ENCODE assay signal across 12 mouse cellular contexts in the genomic region with DNA sequence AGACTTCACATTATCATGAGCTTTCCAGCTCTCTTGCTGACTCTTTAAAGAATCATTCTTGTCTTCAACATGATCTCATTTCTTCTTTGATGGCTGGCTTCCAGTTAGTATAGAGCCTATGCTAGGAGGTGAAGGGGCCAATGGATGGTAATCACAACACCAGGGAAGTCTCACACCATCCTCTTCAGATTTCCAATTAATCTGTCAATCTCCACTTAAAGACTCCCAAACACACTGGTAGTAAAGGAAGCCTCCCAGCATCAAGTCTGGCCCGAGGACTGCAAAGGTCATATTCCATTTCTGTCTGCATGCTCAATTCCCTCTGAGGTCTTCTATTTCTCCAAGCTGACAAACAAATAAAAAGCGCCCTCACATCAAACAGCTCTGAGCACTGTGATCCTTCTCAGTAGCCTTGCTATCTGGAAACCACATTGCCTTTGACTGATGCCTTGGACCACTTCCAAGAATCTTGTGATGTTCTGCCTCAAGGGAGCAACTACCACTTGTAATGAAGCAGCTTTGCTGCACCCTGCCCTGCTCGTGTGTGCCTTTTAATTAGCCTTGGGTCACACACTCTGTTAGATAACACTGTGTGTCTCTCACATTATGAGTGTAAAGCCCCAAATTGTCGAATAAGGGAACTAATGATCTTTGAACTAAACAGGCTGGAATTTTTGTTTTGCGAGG.
A peak's percentile ranks its signal among the peaks of the same experiment; 100 is the strongest.
DNase-seq lines count a peak whose midpoint lies in the region; ATAC-seq lines count a peak whose summit lies in the region.
"Had no signal": no experiment of that assay in that cellular context is flagged by ENCODE, and none has a peak within 500 bp of the region (broad histone marks: within the 10 kb centered on the region; RNA-seq: fewer than 3 reads in every experiment).

No protein-coding gene starts in this region.

- H3K9ac ChIP-seq in midbrain, embryonic 11.5 days (ENCODE audit: low read length) = no peak overlapping the region
- no peak overlapping the region for H3K9ac ChIP-seq in liver, embryonic 12.5 days
- H3K9ac ChIP-seq: embryonic facial prominence, embryonic 12.5 days; liver, embryonic 14.5 days had no signal

- no peaks in the 10 kb centered on the region for H3K9me3 ChIP-seq in midbrain, embryonic 11.5 days (ENCODE audit: control insufficient read depth, low read length)
- no peaks in the 10 kb centered on the region for H3K9me3 ChIP-seq in midbrain, embryonic 10.5 days (replicated peaks)
- H3K9me3 ChIP-seq in liver, embryonic 12.5 days (replicated peaks) = no peaks in the 10 kb centered on the region
- H3K9me3 ChIP-seq: embryonic facial prominence, embryonic 12.5 days had no signal

- H3K4me1 ChIP-seq in midbrain, embryonic 11.5 days (ENCODE audit: control insufficient read depth, insufficient read depth, low read length) = no peaks in the 10 kb centered on the region
- H3K4me1 ChIP-seq in midbrain, embryonic 10.5 days = no peaks in the 10 kb centered on the region
- no peaks in the 10 kb centered on the region for H3K4me1 ChIP-seq in liver, embryonic 12.5 days
- H3K4me1 ChIP-seq: embryonic facial prominence, embryonic 12.5 days had no signal

- H3K27me3 ChIP-seq in midbrain, embryonic 11.5 days (ENCODE audit: control insufficient read depth, insufficient read depth, low read length) = no peaks in the 10 kb centered on the region
- H3K27me3 ChIP-seq in midbrain, embryonic 10.5 days (ENCODE audit: low read depth, poor library complexity, severe bottlenecking) = no peaks in the 10 kb centered on the region
- no peaks in the 10 kb centered on the region for H3K27me3 ChIP-seq in liver, embryonic 12.5 days (replicated peaks)
- H3K27me3 ChIP-seq: embryonic facial prominence, embryonic 12.5 days had no signal

- DNase-seq in adrenal gland, postnatal 10 days = peak; percentile 2
- no peak for DNase-seq in adrenal gland, adult 2 months
- DNase-seq in midbrain, embryonic 11.5 days (ENCODE audit: low spot score, missing footprints) = no peak
- no peak for DNase-seq in midbrain, embryonic 10.5 days (ENCODE audit: low spot score)
- peak; percentile 45 for DNase-seq in kidney, postnatal 10 days
- DNase-seq in spleen, adult 12 weeks (ENCODE audit: low spot score) = no peak

- H3K4me3 ChIP-seq in midbrain, embryonic 11.5 days (ENCODE audit: low read depth, low read length) = no peak overlapping the region
- H3K4me3 ChIP-seq in midbrain, embryonic 10.5 days = no peak overlapping the region
- H3K4me3 ChIP-seq in liver, embryonic 12.5 days = no peak overlapping the region
- H3K4me3 ChIP-seq: embryonic facial prominence, embryonic 12.5 days; myocyte had no signal

- peak; percentile 61; the same call in 1 of the 2 replicates for ATAC-seq in midbrain, embryonic 11.5 days (ENCODE audit: low FRiP score)
- no peak for ATAC-seq in monocyte, adult 5-6 weeks (replicated peaks; ENCODE audit: insufficient number of reproducible peaks, low FRiP score, low TSS enrichment, poor library complexity, severe bottlenecking)
- ATAC-seq in liver, embryonic 12.5 days = no peak
- ATAC-seq: intestine, postnatal 0 days had no signal

- H3K36me3 ChIP-seq in midbrain, embryonic 11.5 days (ENCODE audit: control insufficient read depth, insufficient read depth, low read length) = no peaks in the 10 kb centered on the region
- H3K36me3 ChIP-seq in midbrain, embryonic 10.5 days = no peaks in the 10 kb centered on the region
- no peaks in the 10 kb centered on the region for H3K36me3 ChIP-seq in liver, embryonic 12.5 days
- H3K36me3 ChIP-seq: embryonic facial prominence, embryonic 12.5 days had no signal

- WGBS in midbrain, embryonic 11.5 days = 69% methylated on average over 5 of the region's 5 CpGs
- 80% methylated on average over 5 of the region's 5 CpGs for WGBS in midbrain, embryonic 10.5 days
- 53% methylated on average over 5 of the region's 5 CpGs for WGBS in liver, embryonic 12.5 days (ENCODE audit: insufficient replicate concordance)

- no peak overlapping the region for H3K27ac ChIP-seq in midbrain, embryonic 11.5 days (ENCODE audit: low read depth, low read length)
- H3K27ac ChIP-seq in midbrain, embryonic 10.5 days (replicated peaks) = no peak overlapping the region
- H3K27ac ChIP-seq in liver, embryonic 12.5 days = no peak overlapping the region
- H3K27ac ChIP-seq: embryonic facial prominence, embryonic 12.5 days; liver, embryonic 14.5 days had no signal

- H3K4me2 ChIP-seq in midbrain, embryonic 11.5 days = no peak overlapping the region
- H3K4me2 ChIP-seq in liver, embryonic 12.5 days = no peak overlapping the region
- H3K4me2 ChIP-seq: embryonic facial prominence, embryonic 12.5 days had no signal

Comparison
In these comparisons a context has a peak if more than half of its experiments do, and no peak if none do; other contexts are left out.
1. DNase-seq: peak in adrenal gland, postnatal 10 days (single experiment) and kidney, postnatal 10 days (single experiment); none in adrenal gland, adult 2 months (single experiment), midbrain, embryonic 11.5 days (single experiment), midbrain, embryonic 10.5 days (single experiment) and spleen, adult 12 weeks (single experiment).